ENCODE assay signal across 8 mouse cellular contexts in the genomic region with DNA sequence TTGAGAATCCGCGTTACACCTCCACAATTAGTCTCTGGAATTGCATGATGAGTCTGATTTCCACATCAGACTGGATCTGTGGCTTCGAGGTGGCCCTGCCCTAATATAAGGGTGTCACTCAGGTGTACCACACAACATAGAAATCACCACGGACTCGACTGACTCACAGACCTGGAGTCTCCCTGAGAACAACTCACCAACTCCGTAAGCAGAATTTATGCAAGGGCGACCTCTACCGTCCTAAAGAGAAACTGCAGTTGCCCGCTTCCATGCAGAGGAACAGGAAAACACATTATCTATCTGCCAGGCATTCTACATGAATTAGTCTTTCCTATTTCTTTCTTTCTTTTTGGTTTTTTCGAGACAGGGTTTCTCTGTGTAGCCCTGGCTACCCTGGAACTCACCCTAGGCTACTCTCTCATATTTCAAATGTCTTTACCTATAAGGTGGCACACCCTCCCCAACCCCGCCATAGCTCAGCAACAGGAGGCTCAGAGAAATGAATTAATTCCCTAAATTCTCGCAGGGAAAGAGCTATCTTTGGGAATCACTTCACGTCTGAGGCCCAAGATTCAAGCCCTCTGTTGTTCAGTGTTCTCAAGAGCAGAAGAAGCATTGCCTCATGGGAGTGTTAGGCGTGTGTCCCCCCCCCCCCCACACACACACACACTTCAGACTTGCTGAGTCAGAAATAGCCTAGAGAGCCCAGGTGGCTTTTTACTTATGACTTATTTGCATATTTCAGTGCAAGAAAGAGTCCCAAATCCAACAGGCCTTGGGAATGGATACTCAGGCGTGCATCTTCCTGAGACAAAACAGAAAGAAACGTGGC. TPM values are rescaled to one million over a fixed set of nuclear protein-coding genes. Genes with fewer than 3 reads are reported as not detected.
DNase-seq lines count a peak whose midpoint lies in the region; ATAC-seq and TF ChIP-seq lines count a peak whose summit lies in the region.

No protein-coding gene starts in this region.

- H3K4me1 ChIP-seq in G1E (ENCODE audit: insufficient read depth, low read depth, low read length): peaks cover 25% of the 10 kb centered on the region
- no peaks in the 10 kb centered on the region for H3K4me1 ChIP-seq in cerebellum, adult 2 months (ENCODE audit: control insufficient read depth, insufficient read depth, low read length)
- 0 out of 2 replicates have a peak, but pooled peaks cover 7% of the 10 kb centered on the region for H3K4me1 ChIP-seq in forebrain, postnatal 0 days (ENCODE audit: insufficient read depth)
- no peaks in the 10 kb centered on the region for H3K4me1 ChIP-seq in lung, adult 2 months (ENCODE audit: control insufficient read depth, insufficient read depth, low read length)

- peak overlapping the region; percentile 45 for H3K4me2 ChIP-seq in forebrain, postnatal 0 days (ENCODE audit: low read depth)

- H3K9me3 ChIP-seq in G1E (replicated peaks): no peaks in the 10 kb centered on the region
- H3K9me3 ChIP-seq in forebrain, postnatal 0 days (ENCODE audit: low read length): no peaks in the 10 kb centered on the region

- H3K27ac ChIP-seq in cerebellum, adult 2 months (ENCODE audit: insufficient read depth, low read length): no peak overlapping the region
- H3K27ac ChIP-seq in forebrain, postnatal 0 days (ENCODE audit: low read depth, low read length): peak overlapping the region; percentile 67
- H3K27ac ChIP-seq in layer of hippocampus, adult 2 months: no peak overlapping the region

- WGBS in cerebellum, adult 2 months: 26% methylated on average over 16 of the region's 16 CpGs
- WGBS in forebrain, postnatal 0 days: 16% methylated on average over 16 of the region's 16 CpGs
- WGBS in lung, adult 2 months: 17% methylated on average over 16 of the region's 16 CpGs

- H3K36me3 ChIP-seq in G1E (replicated peaks): peaks cover 31% of the 10 kb centered on the region
- peaks cover 7% of the 10 kb centered on the region; the same call in 1 of the 2 replicates for H3K36me3 ChIP-seq in forebrain, postnatal 0 days (ENCODE audit: insufficient read depth)

- H3K9ac ChIP-seq in forebrain, postnatal 0 days: peak overlapping the region; percentile 36; the same call in 1 of the 2 replicates

- peak overlapping the region; percentile 72 for H3K4me3 ChIP-seq in G1E (ENCODE audit: low read depth, low read length)
- H3K4me3 ChIP-seq in cerebellum, adult 2 months (replicated peaks; ENCODE audit: insufficient read depth, low read depth, low read length): no peak overlapping the region
- H3K4me3 ChIP-seq in forebrain, postnatal 0 days (ENCODE audit: low read depth, low read length): peak overlapping the region; percentile 25
- no peak overlapping the region for H3K4me3 ChIP-seq in layer of hippocampus, adult 2 months
- no peak overlapping the region for H3K4me3 ChIP-seq in lung, adult 2 months (replicated peaks; ENCODE audit: extremely low read depth, low read depth, low read length)

- ATAC-seq in G1E (ENCODE audit: extremely low read depth, insufficient number of reproducible peaks, low FRiP score, poor library complexity, severe bottlenecking): peak; percentile 66
- peak; percentile 83 for ATAC-seq in forebrain, postnatal 0 days
- ATAC-seq in neutrophil, adult 5-6 weeks (ENCODE audit: extremely low read depth, insufficient number of reproducible peaks, low FRiP score, poor library complexity, severe bottlenecking): peak; percentile 71

- TF ChIP-seq CTCF in G1E (IDR thresholded peaks at IDR 0.05; ENCODE audit: low read depth, low read length): peak; percentile 99
- peak; percentile 89 for TF ChIP-seq CTCF in cerebellum, adult 2 months (IDR thresholded peaks at IDR 0.05; ENCODE audit: borderline replicate concordance, insufficient read depth, low read depth, low read length)
- TF ChIP-seq CTCF in forebrain, postnatal 0 days (IDR thresholded peaks at IDR 0.05; ENCODE audit: low read depth): peak; percentile 95
- peak; percentile 98 for TF ChIP-seq CTCF in layer of hippocampus, adult 2 months (conservative IDR thresholded peaks at IDR 0.05)
- TF ChIP-seq CTCF in lung, adult 2 months (IDR thresholded peaks at IDR 0.05; ENCODE audit: insufficient read depth, low read length): peak; percentile 74

- peak; percentile 59 for DNase-seq in G1E (ENCODE audit: low spot score)
- DNase-seq in cerebellum, adult 2 months: peak; percentile 74 to 88
- DNase-seq in forebrain, postnatal 0 days: peak; percentile 93
- DNase-seq in heart, postnatal 4 days: peak; percentile 91
- DNase-seq in layer of hippocampus, adult 2 months (ENCODE audit: low spot score in 2 of 2): peak; percentile 83 to 94
- DNase-seq in lung, adult 2 months: peak; percentile 84
- DNase-seq in thymus, adult 18-20 months: peak; percentile 51 to 62

- TF ChIP-seq POLR2A in cerebellum, adult 2 months (IDR thresholded peaks at IDR 0.05; ENCODE audit: borderline replicate concordance, insufficient read depth, low read length): no peak
- no peak for TF ChIP-seq POLR2A in lung, adult 2 months (IDR thresholded peaks at IDR 0.05; ENCODE audit: borderline replicate concordance, extremely low read depth, low read depth, low read length)

- H3K27me3 ChIP-seq in G1E (ENCODE audit: insufficient read depth, low read length): no peaks in the 10 kb centered on the region
- no peaks in the 10 kb centered on the region for H3K27me3 ChIP-seq in cerebellum, adult 2 months (ENCODE audit: control insufficient read depth, insufficient read depth, low read length)
- H3K27me3 ChIP-seq in forebrain, postnatal 0 days (ENCODE audit: insufficient read depth, low read length): no peaks in the 10 kb centered on the region

RNA-seq across cellular contexts. Expression of a gene that starts 7.7 kb away (rescaled TPM):
- total RNA-seq in G1E (2014; fragmentation: Nextera tagmentation): 113 and 139 TPM in 2 replicates
- total RNA-seq in G1E (2017): 432 and 502 TPM in 2 replicates
- polyA plus RNA-seq in G1E (2012): 87.1 and 88.3 TPM in 2 replicates
- 85.5 and 90.8 TPM in 2 replicates for polyA plus RNA-seq in cerebellum, adult 2 months (2012; rRNA removed)
- total RNA-seq in forebrain, postnatal 0 days (2014; rRNA removed): 67.4 and 77.0 TPM in 2 replicates
- polyA plus RNA-seq in forebrain, postnatal 0 days (2015; fragmentation: Nextera tagmentation; extraction: Ambion mirVana): 305 and 352 TPM in 2 replicates
- total RNA-seq in heart, postnatal 4 days (2021): 100 to 1,000 TPM in 1 of 2 experiments, 10 to 100 TPM in 1; 92.4 to 102 TPM
- total RNA-seq in layer of hippocampus, adult 2 months (2021): 100 to 1,000 TPM; 123 to 140 TPM
- polyA plus RNA-seq in lung, adult 2 months (2012; rRNA removed): 30.0 and 33.3 TPM in 2 replicates
- 70.4 and 98.1 TPM in 2 replicates for total RNA-seq in neutrophil, adult 5-6 weeks (2017)

RNA-seq across cellular contexts. Expression of a gene that starts 20.5 kb away (rescaled TPM):
- total RNA-seq in G1E (2014; fragmentation: Nextera tagmentation): 24.6 and 26.4 TPM in 2 replicates
- total RNA-seq in G1E (2017): 13.3 and 13.8 TPM in 2 replicates
- polyA plus RNA-seq in G1E (2012): 14.3 and 16.1 TPM in 2 replicates
- 25.4 and 26.4 TPM in 2 replicates for polyA plus RNA-seq in cerebellum, adult 2 months (2012; rRNA removed)
- 37.9 and 50.4 TPM in 2 replicates for total RNA-seq in forebrain, postnatal 0 days (2014; rRNA removed)
- polyA plus RNA-seq in forebrain, postnatal 0 days (2015; fragmentation: Nextera tagmentation; extraction: Ambion mirVana): 24.6 and 28.5 TPM in 2 replicates
- 1 to 10 TPM; 7.5 to 7.9 TPM for total RNA-seq in heart, postnatal 4 days (2021)
- total RNA-seq in layer of hippocampus, adult 2 months (2021): 10 to 100 TPM; 30.0 to 31.0 TPM
- polyA plus RNA-seq in lung, adult 2 months (2012; rRNA removed): 21.8 and 26.3 TPM in 2 replicates
- total RNA-seq in neutrophil, adult 5-6 weeks (2017): 13.0 and 14.6 TPM in 2 replicates

RNA-seq across cellular contexts. Expression of a gene that starts 25.6 kb away (rescaled TPM):
- total RNA-seq in G1E (2014; fragmentation: Nextera tagmentation): 730 and 814 TPM in 2 replicates
- total RNA-seq in G1E (2017): 190 and 194 TPM in 2 replicates
- polyA plus RNA-seq in G1E (2012): 69.5 and 85.5 TPM in 2 replicates
- 64.8 and 74.9 TPM in 2 replicates for polyA plus RNA-seq in cerebellum, adult 2 months (2012; rRNA removed)
- 132 and 143 TPM in 2 replicates for total RNA-seq in forebrain, postnatal 0 days (2014; rRNA removed)
- 19.0 and 25.0 TPM in 2 replicates for polyA plus RNA-seq in forebrain, postnatal 0 days (2015; fragmentation: Nextera tagmentation; extraction: Ambion mirVana)
- 100 to 1,000 TPM; 152 to 174 TPM for total RNA-seq in heart, postnatal 4 days (2021)
- total RNA-seq in layer of hippocampus, adult 2 months (2021): 100 to 1,000 TPM; 130 to 144 TPM
- polyA plus RNA-seq in lung, adult 2 months (2012; rRNA removed): 63.1 and 94.5 TPM in 2 replicates
- 160 and 182 TPM in 2 replicates for total RNA-seq in neutrophil, adult 5-6 weeks (2017)

RNA-seq across cellular contexts. Expression of a gene that starts 55.5 kb away (rescaled TPM):
- 245 and 260 TPM in 2 replicates for total RNA-seq in G1E (2014; fragmentation: Nextera tagmentation)
- total RNA-seq in G1E (2017): 120 and 125 TPM in 2 replicates
- 69.0 and 82.5 TPM in 2 replicates for polyA plus RNA-seq in G1E (2012)
- 285 and 286 TPM in 2 replicates for polyA plus RNA-seq in cerebellum, adult 2 months (2012; rRNA removed)
- total RNA-seq in forebrain, postnatal 0 days (2014; rRNA removed): 172 and 198 TPM in 2 replicates
- polyA plus RNA-seq in forebrain, postnatal 0 days (2015; fragmentation: Nextera tagmentation; extraction: Ambion mirVana): 190 and 208 TPM in 2 replicates
- 100 to 1,000 TPM; 481 to 500 TPM for total RNA-seq in heart, postnatal 4 days (2021)
- total RNA-seq in layer of hippocampus, adult 2 months (2021): 100 to 1,000 TPM; 222 to 232 TPM
- 51.4 and 70.8 TPM in 2 replicates for polyA plus RNA-seq in lung, adult 2 months (2012; rRNA removed)
- total RNA-seq in neutrophil, adult 5-6 weeks (2017): 55.4 and 55.7 TPM in 2 replicates

Comparison
In these comparisons a context has a peak if more than half of its experiments do, and no peak if none do; other contexts are left out.
1. H3K4me3 ChIP-seq: peak in G1E (single experiment) and forebrain, postnatal 0 days (single experiment); none in cerebellum, adult 2 months (single experiment), layer of hippocampus, adult 2 months (single experiment) and lung, adult 2 months (single experiment).
2. Peak in every context shown above with its lines, with median percentiles within 50 percentile points of each other: ATAC-seq, DNase-seq and CTCF ChIP-seq.